Mouse (Mus musculus) embryonic facial prominence, embryonic 11.5 days (tissue): ENCODE results near the gene Gm20716. TPM values are rescaled to one million over a fixed set of nuclear protein-coding genes. Genes with fewer than 3 reads are reported as not detected.

Experiments
- ATAC-seq: fragments of 200-750 bp; cut with Nextera tagmentation; replicated peaks from 2 replicates; pipeline ENCODE4 v1.8.0; 2017; ENCODE audit warnings: low read depth; ENCODE audit not compliant: insufficient number of reproducible peaks, low FRiP score, low TSS enrichment
- DNase-seq: peaks from one replicate; pipeline ENCODE4 v3.0.0-alpha.2; 2015; ENCODE audit warnings: low spot score
- H3K27ac ChIP-seq: fragments of 300-500 bp; sonication (generic); replicated peaks from 2 replicates; pipeline ENCODE4 v1.5.1; 2014; ENCODE audit warnings: mild to moderate bottlenecking, low read depth, low read length, control low read depth
- H3K27me3 ChIP-seq: fragments of 300-500 bp; sonication (generic); 2 replicates; pipeline ENCODE4 v1.6.1; 2014; ENCODE audit warnings: mild to moderate bottlenecking, low read length, moderate library complexity, mixed read lengths; ENCODE audit not compliant: control insufficient read depth, insufficient read depth
- H3K36me3 ChIP-seq: fragments of 300-500 bp; sonication (generic); replicated peaks from 2 replicates; pipeline ENCODE4 v1.6.1; 2014; ENCODE audit warnings: low read depth, mild to moderate bottlenecking, low read length, moderate library complexity, mixed read lengths; ENCODE audit not compliant: control insufficient read depth, insufficient read depth
- H3K4me1 ChIP-seq: fragments of 300-500 bp; sonication (generic); 2 replicates; pipeline ENCODE4 v1.6.1; 2014; ENCODE audit warnings: low read length, mixed read lengths; ENCODE audit not compliant: control insufficient read depth, insufficient read depth
- H3K4me2 ChIP-seq: fragments of 300-500 bp; sonication (generic); 2 replicates; pipeline ENCODE4 v1.6.1; 2014; ENCODE audit warnings: low read depth, mild to moderate bottlenecking, control low read depth, low read length, moderate library complexity
- H3K4me3 ChIP-seq: fragments of 300-500 bp; sonication (generic); 2 replicates; pipeline ENCODE4 v1.5.1; 2014; ENCODE audit warnings: low read depth, low read length, control low read depth
- H3K9ac ChIP-seq: fragments of 300-500 bp; sonication (generic); replicated peaks from 2 replicates; pipeline ENCODE4 v1.6.1; 2014; ENCODE audit warnings: mild to moderate bottlenecking, control low read depth, low read length
- H3K9me3 ChIP-seq: fragments of 300-500 bp; sonication (generic); replicated peaks from 2 replicates; pipeline ENCODE4 v1.6.1; 2016; ENCODE audit warnings: mild to moderate bottlenecking, low read length, inconsistent platforms, mixed read lengths; ENCODE audit not compliant: control insufficient read depth
- WGBS: fragments of 180-500 bp; shearing (Covaris S2); extraction: QIAGEN DNeasy Blood & Tissue Kit; methylation state at CpG from one replicate; pipeline ENCODE4 v1.1.7; 2014; 5-methylcytosine and 5-hydroxymethylcytosine counted together
- polyA plus RNA-seq: library from polyadenylated mRNA; unstranded; fragments of >200 nt; fragmentation: Nextera tagmentation; extraction: Ambion mirVana; gene quantifications from 2 replicates; pipeline ENCODE4 v1.2.1, GENCODE M21; 2014

Gene Gm20716
- polyA plus RNA-seq, 1 experiment from 2014 or later, result 27.2 TPM

DNA sequence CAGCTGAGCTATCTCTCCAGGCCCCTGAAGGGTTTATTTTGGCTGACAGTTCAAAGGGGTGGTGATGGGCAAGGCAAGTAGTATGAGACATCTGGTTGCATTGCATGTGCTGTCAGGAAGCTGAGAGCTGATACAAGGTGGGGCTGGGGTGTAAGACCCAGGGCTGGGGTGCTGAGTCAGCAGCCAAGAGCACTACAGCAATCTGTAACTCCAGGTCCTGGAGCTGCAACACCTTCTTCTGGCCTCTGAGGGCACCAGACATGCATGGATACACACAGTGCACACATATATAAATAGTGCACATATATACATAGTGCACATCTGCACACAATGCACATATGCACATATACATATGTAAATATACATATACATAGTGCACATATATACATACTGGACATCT is 12.7 kb upstream of the Gm20716 start:
- Histone ChIP-seq H3K4me1 (no peaks in the 10 kb centered on the region), H3K36me3 (no peaks in the 10 kb centered on the region), H3K27me3 (no peaks in the 10 kb centered on the region), H3K9me3 (no peaks in the 10 kb centered on the region), H3K4me2 (no peak overlapping the region), H3K4me3 (no peak overlapping the region), H3K27ac (no peak overlapping the region), H3K9ac (no peak overlapping the region)
- no peak for DNase-seq
- ATAC-seq, result 0 out of 2 replicates have a peak, but pooled peaks have one; percentile 23

GRCm38 (mm10) chr2:168238335-168238734 is 8.2 kb upstream of the Gm20716 start:
- Histone ChIP-seq H3K9me3 (no peaks in the 10 kb centered on the region), H3K9ac (no peak overlapping the region)
- 86% methylated on average over 4 of the region's 4 CpGs for WGBS

GRCm38 (mm10) chr2:168233286-168233685 is 3.1 kb upstream of the Gm20716 start:
- no peak overlapping the region for H3K9ac ChIP-seq
- 90% methylated on average over 5 of the region's 5 CpGs for WGBS
- H3K4me3 ChIP-seq, result no peak overlapping the region
- no peak overlapping the region for H3K27ac ChIP-seq
- H3K27me3 ChIP-seq, result no peaks in the 10 kb centered on the region
- DNase-seq, result no peak
- no peaks in the 10 kb centered on the region for H3K9me3 ChIP-seq
- H3K4me2 ChIP-seq, result no peak overlapping the region
- no peaks in the 10 kb centered on the region for H3K36me3 ChIP-seq
- H3K4me1 ChIP-seq, result peaks cover 4% of the 10 kb centered on the region
- ATAC-seq, result no peak

More at GRCm38 (mm10) chr2:168238335-168238734, 8.2 kb upstream of the Gm20716 start:
- ATAC-seq (no peak), DNase-seq (no peak)
- no peaks in the 10 kb centered on the region for H3K36me3 ChIP-seq
- H3K4me3 ChIP-seq, result no peak overlapping the region
- H3K27me3 ChIP-seq, result no peaks in the 10 kb centered on the region
- H3K4me2 ChIP-seq, result no peak overlapping the region
- H3K27ac ChIP-seq, result no peak overlapping the region
- no peaks in the 10 kb centered on the region for H3K4me1 ChIP-seq

DNA sequence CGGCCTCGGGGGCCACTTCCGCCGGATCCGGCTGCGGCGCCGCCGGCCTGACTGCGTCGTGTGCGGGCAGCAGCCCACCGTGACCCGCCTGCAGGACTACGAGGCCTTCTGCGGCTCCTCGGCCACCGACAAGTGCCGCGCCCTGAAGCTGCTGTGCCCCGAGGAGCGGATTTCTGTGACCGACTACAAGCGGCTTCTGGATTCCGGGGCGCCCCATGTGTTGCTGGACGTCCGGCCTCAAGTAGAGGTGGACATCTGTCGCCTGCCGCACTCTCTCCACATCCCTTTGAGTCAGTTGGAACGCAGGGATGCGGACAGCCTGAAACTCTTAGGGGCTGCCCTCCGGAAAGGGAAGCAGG is 1.3 kb upstream of the Gm20716 start:
- Histone ChIP-seq H3K27me3 (no peaks in the 10 kb centered on the region), H3K4me1 (peaks cover 4% of the 10 kb centered on the region), H3K4me3 (peak overlapping the region; percentile 100), H3K27ac (no peak overlapping the region), H3K36me3 (no peaks in the 10 kb centered on the region; the same call in 1 of the 2 replicates), H3K9ac (peak overlapping the region; percentile 88), H3K4me2 (peak overlapping the region; percentile 99), H3K9me3 (no peaks in the 10 kb centered on the region)
- no peak for ATAC-seq
- 64% methylated on average over 33 of the region's 33 CpGs for WGBS
- DNase-seq, result no peak

DNA sequence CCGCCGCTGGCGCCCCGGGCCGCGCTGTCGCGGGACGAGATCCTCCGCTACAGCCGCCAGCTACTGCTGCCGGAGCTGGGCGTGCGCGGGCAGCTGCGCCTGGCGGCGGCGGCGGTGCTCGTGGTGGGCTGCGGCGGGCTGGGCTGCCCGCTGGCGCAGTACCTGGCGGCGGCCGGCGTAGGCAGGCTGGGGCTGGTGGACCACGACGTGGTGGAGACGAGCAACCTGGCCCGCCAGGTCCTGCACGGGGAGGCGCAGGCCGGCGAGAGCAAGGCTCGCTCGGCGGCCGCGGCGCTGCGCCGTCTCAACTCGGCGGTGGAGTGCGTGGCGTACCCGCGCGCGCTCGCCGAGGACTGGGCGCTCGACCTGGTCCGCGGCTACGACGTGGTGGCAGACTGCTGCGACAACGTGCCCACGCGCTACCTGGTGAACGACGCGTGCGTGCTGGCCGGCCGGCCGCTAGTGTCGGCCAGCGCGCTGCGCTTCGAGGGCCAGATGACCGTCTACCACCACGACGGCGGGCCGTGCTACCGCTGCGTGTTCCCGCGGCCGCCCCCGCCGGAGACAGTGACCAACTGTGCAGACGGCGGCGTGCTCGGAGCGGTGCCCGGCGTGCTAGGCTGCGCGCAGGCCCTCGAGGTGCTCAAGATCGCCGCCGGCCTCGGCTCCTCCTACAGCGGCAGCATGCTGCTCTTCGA is 758 bp upstream of the Gm20716 start:
- Histone ChIP-seq H3K27me3 (no peaks in the 10 kb centered on the region), H3K9me3 (no peaks in the 10 kb centered on the region), H3K4me3 (peak overlapping the region; percentile 100), H3K36me3 (no peaks in the 10 kb centered on the region; the same call in 1 of the 2 replicates), H3K9ac (peak overlapping the region; percentile 88), H3K4me2 (peak overlapping the region; percentile 99), H3K4me1 (peaks cover 4% of the 10 kb centered on the region), H3K27ac (peak overlapping the region; percentile 68; the same call in 1 of the 2 replicates)
- no peak for DNase-seq
- peak; percentile 49 for ATAC-seq
- WGBS, result 3% methylated on average over 81 of the region's 105 CpGs

DNA sequence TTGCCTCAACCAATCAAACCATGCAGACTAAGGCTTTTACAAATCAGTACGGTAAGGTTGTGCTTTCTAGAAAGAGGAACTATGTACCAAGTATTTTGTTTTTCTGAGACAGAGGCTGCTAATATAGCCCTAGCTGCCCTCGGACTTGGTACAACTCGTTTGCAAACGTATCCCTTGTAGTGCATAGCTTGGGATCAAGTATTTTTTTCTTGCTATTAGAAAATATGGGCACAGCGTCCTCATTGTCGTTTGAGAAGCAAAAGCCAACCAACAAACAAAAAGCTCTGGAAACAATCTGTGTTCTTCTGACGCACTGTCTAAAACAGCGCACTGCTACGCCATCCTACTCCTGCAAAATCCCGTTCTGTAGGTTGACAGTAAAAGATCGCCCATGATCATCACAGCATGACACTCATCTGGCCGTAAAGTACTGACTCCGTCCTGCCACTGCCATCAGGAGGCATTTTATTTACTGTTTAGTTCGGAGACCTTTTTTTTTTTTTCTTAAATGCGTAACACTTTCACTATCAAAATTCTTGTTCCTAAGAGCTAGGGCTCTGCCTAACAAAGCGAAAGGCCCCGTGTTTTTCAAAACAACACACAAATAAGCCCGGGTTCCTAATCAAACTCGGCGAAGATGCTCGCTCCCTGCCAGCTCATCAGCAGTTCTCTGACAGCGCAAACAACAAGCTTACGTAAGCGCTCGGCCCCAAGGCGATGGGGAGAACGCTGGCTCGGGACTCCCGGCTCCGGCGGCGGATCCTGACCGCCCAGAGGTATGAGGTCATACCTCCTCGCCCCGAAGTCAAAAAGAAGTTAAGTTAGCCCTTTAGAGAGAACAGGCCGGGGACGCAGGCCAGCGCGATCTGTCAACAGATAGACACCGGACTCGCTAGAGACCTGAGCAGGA is 793 bp downstream of the Gm20716 start:
- whole genome bisulfite sequencing, result 20% methylated on average over 41 of the region's 41 CpGs
- H3K27me3 ChIP-seq, result no peaks in the 10 kb centered on the region
- DNase-seq (no peak), ATAC-seq (no peak; the same call in 1 of the 2 replicates)
- H3K9ac ChIP-seq, result peak overlapping the region; percentile 88
- H3K4me1 ChIP-seq, result peaks cover 4% of the 10 kb centered on the region
- peak overlapping the region; percentile 100 for H3K4me3 ChIP-seq
- no peaks in the 10 kb centered on the region for H3K9me3 ChIP-seq
- H3K27ac ChIP-seq, result no peak overlapping the region
- H3K36me3 ChIP-seq, result peaks cover 2% of the 10 kb centered on the region; the same call in 1 of the 2 replicates
- H3K4me2 ChIP-seq, result peak overlapping the region; percentile 99

DNA sequence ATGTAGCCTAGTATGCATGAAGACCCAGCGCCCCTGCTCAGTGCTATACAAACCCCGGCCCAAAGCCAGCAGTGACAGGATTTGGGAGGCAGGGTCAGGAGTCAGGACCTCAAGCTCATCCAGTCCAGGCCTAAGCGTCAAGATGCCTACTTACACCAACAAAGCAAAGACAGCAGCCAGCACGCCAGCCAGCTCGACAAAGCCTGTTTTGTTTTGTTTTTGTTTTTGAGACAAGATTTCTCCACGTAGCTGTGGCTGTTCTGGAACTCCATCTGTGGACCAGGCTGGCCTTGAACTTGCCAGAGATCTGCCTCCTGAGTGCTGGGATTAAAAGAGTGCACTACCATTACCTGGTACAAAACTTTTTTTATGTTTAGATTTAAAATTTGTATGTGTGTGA is 6.8 kb downstream of the Gm20716 start:
- Histone ChIP-seq H3K4me2 (no peak overlapping the region), H3K9me3 (no peaks in the 10 kb centered on the region), H3K4me1 (no peaks in the 10 kb centered on the region; the same call in 1 of the 2 replicates), H3K27me3 (no peaks in the 10 kb centered on the region), H3K27ac (no peak overlapping the region), H3K9ac (no peak overlapping the region), H3K4me3 (no peak overlapping the region), H3K36me3 (peaks cover 5% of the 10 kb centered on the region)
- ATAC-seq (no peak), DNase-seq (no peak)
- 83% methylated on average over 6 of the region's 6 CpGs for WGBS
